Mouse (Mus musculus): Measurements from ENCODE around the gene Tenm4. TPM values are rescaled to one million over a fixed set of nuclear protein-coding genes. Genes with fewer than 3 reads are reported as not detected.

Gene Tenm4
- 1.1 TPM for polyA plus RNA-seq (2014; fragmentation: Illumina TruSeq; extraction: RNeasy Lipid Tissue Mini Kit (QIAGEN cat#74804); ENCODE audit: low read depth, low replicate concordance)

DNA sequence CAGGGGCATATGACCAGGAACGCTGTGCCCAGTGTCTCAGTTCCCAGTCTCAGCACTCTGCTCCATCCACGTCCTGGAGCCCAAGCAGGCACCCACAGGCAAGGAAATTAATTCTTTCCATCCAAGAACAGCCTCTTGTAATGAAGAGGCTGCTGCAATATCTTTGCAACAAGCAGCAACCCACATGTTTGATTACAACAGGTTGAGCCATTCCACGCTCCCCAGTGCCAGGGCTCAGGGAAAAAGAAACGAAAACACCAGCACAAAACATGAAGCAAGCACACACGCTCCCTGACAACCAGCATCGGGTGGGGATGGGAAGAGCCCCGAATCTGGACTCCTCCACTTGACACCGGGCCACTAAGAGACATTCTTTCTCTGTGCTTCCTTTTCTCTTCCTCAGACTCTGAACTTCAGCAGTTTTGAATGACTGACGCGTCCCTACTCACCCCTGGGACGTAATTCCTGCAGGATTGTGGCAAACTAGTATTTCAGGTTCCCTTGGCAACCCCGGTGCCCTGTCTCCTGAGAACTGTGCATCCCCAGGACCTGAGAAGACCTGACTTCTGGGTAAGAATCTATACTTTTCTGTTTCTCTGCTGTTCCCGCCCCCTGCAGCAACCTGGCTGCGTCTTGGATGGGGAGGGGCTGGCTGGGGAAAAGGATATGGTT, at the start of gene Tenm4:
Gene Tenm4 (plus strand): TSS at position 323 of the 672 bp plus-strand sequence.

DNA sequence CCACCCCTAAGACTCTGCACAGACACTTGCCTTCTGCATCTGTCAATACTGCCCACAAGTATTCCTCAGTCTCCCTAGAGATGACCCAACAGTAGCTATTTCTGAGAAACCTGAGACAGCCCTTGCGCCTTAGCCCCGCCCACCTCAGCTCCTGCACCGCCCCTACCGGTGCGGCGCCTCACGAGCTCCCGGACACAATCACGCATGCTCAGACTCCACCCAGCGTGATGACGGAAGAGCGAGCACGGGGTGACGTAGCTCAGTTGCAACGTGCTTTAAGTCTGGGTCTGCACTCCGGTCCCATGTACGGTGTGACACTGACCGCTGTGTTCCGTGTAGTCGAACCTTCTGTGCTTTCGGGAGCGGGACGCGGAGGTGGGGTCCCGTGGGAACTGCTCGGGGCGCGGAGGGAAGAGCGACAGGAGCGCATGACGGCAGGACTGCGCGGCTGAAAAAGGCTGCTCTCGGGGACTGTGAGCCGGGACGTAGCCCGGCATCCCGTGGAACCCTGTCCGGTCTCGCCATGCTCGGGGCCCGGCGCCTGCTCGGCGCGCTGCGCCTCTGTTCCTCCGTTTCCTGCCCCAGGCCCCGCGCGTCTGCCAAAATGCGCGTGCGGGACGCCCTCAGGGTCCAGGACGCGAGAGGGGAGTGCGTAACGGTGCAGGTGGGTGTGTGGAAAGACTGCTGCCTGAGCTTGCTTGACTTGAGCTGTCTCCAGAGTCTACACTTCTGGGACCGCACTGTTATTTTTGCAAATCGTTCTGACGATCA, 780.4 kb downstream of the Tenm4 start, which contains the start of gene Nars2:
Gene Nars2 (plus strand): TSS at position 225 of the 771 bp plus-strand sequence.

